Mouse (Mus musculus) forebrain, embryonic 15.5 days (tissue): ENCODE measurements around the gene Ninj1. TPM values are rescaled to one million over a fixed set of nuclear protein-coding genes. Genes with fewer than 3 reads are reported as not detected.

Experiments used
- ATAC-seq: fragments of 200-750 bp; cut with Nextera tagmentation; replicated peaks from 2 replicates; pipeline ENCODE4 v1.8.0; 2017; ENCODE audit warnings: mild to moderate bottlenecking, moderate TSS enrichment, moderate library complexity
- H3K27ac ChIP-seq: fragments of 300-500 bp; sonication (generic); replicated peaks from 2 replicates; pipeline ENCODE4 v1.5.1; 2015; ENCODE audit warnings: mild to moderate bottlenecking, inconsistent platforms
- H3K27me3 ChIP-seq: fragments of 300-500 bp; sonication (generic); 2 replicates; pipeline ENCODE4 v1.6.1; 2015; ENCODE audit warnings: inconsistent platforms
- H3K36me3 ChIP-seq: fragments of 300-500 bp; sonication (generic); 2 replicates; pipeline ENCODE4 v1.6.1; 2015; ENCODE audit warnings: mild to moderate bottlenecking, inconsistent platforms
- H3K4me1 ChIP-seq: fragments of 300-500 bp; sonication (generic); 2 replicates; pipeline ENCODE4 v1.6.1; 2015; ENCODE audit warnings: inconsistent platforms
- H3K4me2 ChIP-seq: fragments of 300-500 bp; sonication (generic); replicated peaks from 2 replicates; pipeline ENCODE4 v1.6.1; 2015; ENCODE audit warnings: mild to moderate bottlenecking, inconsistent platforms
- H3K4me3 ChIP-seq: fragments of 300-500 bp; sonication (generic); 2 replicates; pipeline ENCODE4 v1.5.1; 2015; ENCODE audit warnings: mild to moderate bottlenecking, inconsistent platforms
- H3K9ac ChIP-seq: fragments of 300-500 bp; sonication (generic); replicated peaks from 2 replicates; pipeline ENCODE4 v1.6.1; 2015; ENCODE audit warnings: mild to moderate bottlenecking, inconsistent platforms
- H3K9me3 ChIP-seq: fragments of 300-500 bp; sonication (generic); 2 replicates; pipeline ENCODE4 v1.6.1; 2016; ENCODE audit warnings: inconsistent platforms
- WGBS: fragments of 180-500 bp; shearing (Covaris S2); methylation state at CpG from one replicate; pipeline ENCODE4 v1.1.7; 2015; ENCODE audit warnings: mixed read lengths; 5-methylcytosine and 5-hydroxymethylcytosine counted together
- polyA plus RNA-seq: library from polyadenylated mRNA; unstranded; fragments of >200 nt; fragmentation: Nextera tagmentation; extraction: Ambion mirVana; gene quantifications from 2 replicates; pipeline ENCODE4 v1.2.1, GENCODE M21; 2015

Gene Ninj1
- polyA plus RNA-seq, 1 experiment from 2014 or later: 22.0 TPM

GRCm38 (mm10) chr13:49172971-49173596, 14.2 kb upstream of the Ninj1 start:
- Histone ChIP-seq H3K27ac (peak overlapping the region; percentile 82), H3K9me3 (no peaks in the 10 kb centered on the region), H3K4me2 (no peak overlapping the region), H3K36me3 (no peaks in the 10 kb centered on the region), H3K4me3 (no peak overlapping the region), H3K27me3 (no peaks in the 10 kb centered on the region), H3K4me1 (peaks cover 17% of the 10 kb centered on the region), H3K9ac (no peak overlapping the region)
- WGBS: 5% methylated on average over 12 of the region's 12 CpGs
- ATAC-seq: peak; percentile 61

GRCm38 (mm10) chr13:49175509-49175908, 11.8 kb upstream of the Ninj1 start:
- Histone ChIP-seq H3K4me3 (no peak overlapping the region), H3K27ac (no peak overlapping the region), H3K27me3 (no peaks in the 10 kb centered on the region), H3K4me1 (peaks cover 33% of the 10 kb centered on the region), H3K9ac (no peak overlapping the region), H3K4me2 (no peak overlapping the region), H3K36me3 (no peaks in the 10 kb centered on the region), H3K9me3 (no peaks in the 10 kb centered on the region)
- 88% methylated on average over 10 of the region's 10 CpGs for WGBS
- no peak for ATAC-seq

GRCm38 (mm10) chr13:49178839-49179585, 8.3 kb upstream of the Ninj1 start:
- WGBS: 45% methylated on average over 19 of the region's 19 CpGs
- peak; percentile 75 for ATAC-seq
- peak overlapping the region; percentile 31 for H3K27ac ChIP-seq
- H3K4me3 ChIP-seq: no peak overlapping the region
- H3K9me3 ChIP-seq: no peaks in the 10 kb centered on the region
- no peaks in the 10 kb centered on the region for H3K27me3 ChIP-seq
- H3K9ac ChIP-seq: no peak overlapping the region
- peaks cover 18% of the 10 kb centered on the region for H3K4me1 ChIP-seq
- H3K36me3 ChIP-seq: no peaks in the 10 kb centered on the region
- no peak overlapping the region for H3K4me2 ChIP-seq

- no peaks in the 10 kb centered on the region for H3K36me3 ChIP-seq
- no peaks in the 10 kb centered on the region for H3K9me3 ChIP-seq
- H3K4me2 ChIP-seq: no peak overlapping the region
- H3K27me3 ChIP-seq: no peaks in the 10 kb centered on the region
- ATAC-seq: no peak
- H3K4me1 ChIP-seq: peaks cover 15% of the 10 kb centered on the region
- H3K4me3 ChIP-seq: no peak overlapping the region
- H3K9ac ChIP-seq: no peak overlapping the region
- 85% methylated on average over 5 of the region's 5 CpGs for WGBS
- H3K27ac ChIP-seq: no peak overlapping the region
Measured at GRCm38 (mm10) chr13:49180274-49180673, 7.0 kb upstream of the Ninj1 start.

- H3K4me2 ChIP-seq: no peak overlapping the region
- no peaks in the 10 kb centered on the region for H3K27me3 ChIP-seq
- WGBS: 65% methylated on average over 1 of the region's 1 CpGs
- H3K36me3 ChIP-seq: no peaks in the 10 kb centered on the region
- H3K9me3 ChIP-seq: no peaks in the 10 kb centered on the region
- H3K27ac ChIP-seq: no peak overlapping the region
- H3K4me3 ChIP-seq: no peak overlapping the region
- no peak overlapping the region for H3K9ac ChIP-seq
- peaks cover 15% of the 10 kb centered on the region for H3K4me1 ChIP-seq
- ATAC-seq: no peak
Measured at GRCm38 (mm10) chr13:49180691-49181090, 6.6 kb upstream of the Ninj1 start.

GRCm38 (mm10) chr13:49181411-49181984, 5.8 kb upstream of the Ninj1 start:
- no peaks in the 10 kb centered on the region for H3K9me3 ChIP-seq
- no peak overlapping the region for H3K27ac ChIP-seq
- 82% methylated on average over 3 of the region's 3 CpGs for WGBS
- no peak overlapping the region for H3K9ac ChIP-seq
- H3K4me2 ChIP-seq: no peak overlapping the region
- no peak overlapping the region for H3K4me3 ChIP-seq
- no peak for ATAC-seq
- H3K27me3 ChIP-seq: no peaks in the 10 kb centered on the region
- peaks cover 16% of the 10 kb centered on the region for H3K4me1 ChIP-seq
- H3K36me3 ChIP-seq: no peaks in the 10 kb centered on the region

GRCm38 (mm10) chr13:49183161-49183560, 4.1 kb upstream of the Ninj1 start:
- WGBS: 58% methylated on average over 5 of the region's 5 CpGs

GRCm38 (mm10) chr13:49183646-49184045, 3.6 kb upstream of the Ninj1 start:
- 55% methylated on average over 5 of the region's 5 CpGs for WGBS

More at GRCm38 (mm10) chr13:49183161-49183560, 4.1 kb upstream of the Ninj1 start:
- ATAC-seq: no peak
- no peak overlapping the region for H3K9ac ChIP-seq
- H3K4me3 ChIP-seq: no peak overlapping the region
- no peak overlapping the region for H3K4me2 ChIP-seq
- no peaks in the 10 kb centered on the region for H3K9me3 ChIP-seq
- peaks cover 29% of the 10 kb centered on the region for H3K4me1 ChIP-seq
- no peaks in the 10 kb centered on the region for H3K27me3 ChIP-seq
- H3K36me3 ChIP-seq: no peaks in the 10 kb centered on the region
- H3K27ac ChIP-seq: no peak overlapping the region

GRCm38 (mm10) chr13:49186798-49187287, 442 bp upstream of the Ninj1 start:
- H3K4me3 ChIP-seq: peak overlapping the region; percentile 81
- H3K9me3 ChIP-seq: no peaks in the 10 kb centered on the region
- no peaks in the 10 kb centered on the region for H3K36me3 ChIP-seq
- peak; percentile 12 for ATAC-seq
- peak overlapping the region; percentile 65 for H3K9ac ChIP-seq
- H3K27me3 ChIP-seq: no peaks in the 10 kb centered on the region
- peak overlapping the region; percentile 100 for H3K4me2 ChIP-seq
- peaks cover 21% of the 10 kb centered on the region for H3K4me1 ChIP-seq
- 15% methylated on average over 11 of the region's 11 CpGs for WGBS
- peak overlapping the region; percentile 25; the same call in 1 of the 2 replicates for H3K27ac ChIP-seq

More at GRCm38 (mm10) chr13:49183646-49184045, 3.6 kb upstream of the Ninj1 start:
- Histone ChIP-seq H3K4me1 (peaks cover 29% of the 10 kb centered on the region), H3K9ac (no peak overlapping the region), H3K4me2 (no peak overlapping the region), H3K27ac (no peak overlapping the region), H3K4me3 (no peak overlapping the region), H3K36me3 (no peaks in the 10 kb centered on the region), H3K9me3 (no peaks in the 10 kb centered on the region), H3K27me3 (no peaks in the 10 kb centered on the region)
- ATAC-seq: no peak

- H3K27ac ChIP-seq: no peak overlapping the region
- 23% methylated on average over 15 of the region's 15 CpGs for WGBS
- peak overlapping the region; percentile 81 for H3K4me3 ChIP-seq
- peak overlapping the region; percentile 65 for H3K9ac ChIP-seq
- H3K9me3 ChIP-seq: no peaks in the 10 kb centered on the region
- no peaks in the 10 kb centered on the region for H3K36me3 ChIP-seq
- peak; percentile 28 for ATAC-seq
- H3K4me1 ChIP-seq: peaks cover 21% of the 10 kb centered on the region
- peak overlapping the region; percentile 100 for H3K4me2 ChIP-seq
- H3K27me3 ChIP-seq: no peaks in the 10 kb centered on the region
Measured at GRCm38 (mm10) chr13:49188219-49188965, 1.1 kb downstream of the Ninj1 start.

GRCm38 (mm10) chr13:49188966-49189360, 1.7 kb downstream of the Ninj1 start:
- Histone ChIP-seq H3K36me3 (no peaks in the 10 kb centered on the region), H3K9me3 (no peaks in the 10 kb centered on the region), H3K4me2 (no peak overlapping the region), H3K4me3 (no peak overlapping the region), H3K27me3 (no peaks in the 10 kb centered on the region), H3K27ac (no peak overlapping the region), H3K4me1 (peaks cover 21% of the 10 kb centered on the region), H3K9ac (no peak overlapping the region)
- WGBS: 44% methylated on average over 2 of the region's 2 CpGs
- ATAC-seq: no peak
